In the genomic region with DNA sequence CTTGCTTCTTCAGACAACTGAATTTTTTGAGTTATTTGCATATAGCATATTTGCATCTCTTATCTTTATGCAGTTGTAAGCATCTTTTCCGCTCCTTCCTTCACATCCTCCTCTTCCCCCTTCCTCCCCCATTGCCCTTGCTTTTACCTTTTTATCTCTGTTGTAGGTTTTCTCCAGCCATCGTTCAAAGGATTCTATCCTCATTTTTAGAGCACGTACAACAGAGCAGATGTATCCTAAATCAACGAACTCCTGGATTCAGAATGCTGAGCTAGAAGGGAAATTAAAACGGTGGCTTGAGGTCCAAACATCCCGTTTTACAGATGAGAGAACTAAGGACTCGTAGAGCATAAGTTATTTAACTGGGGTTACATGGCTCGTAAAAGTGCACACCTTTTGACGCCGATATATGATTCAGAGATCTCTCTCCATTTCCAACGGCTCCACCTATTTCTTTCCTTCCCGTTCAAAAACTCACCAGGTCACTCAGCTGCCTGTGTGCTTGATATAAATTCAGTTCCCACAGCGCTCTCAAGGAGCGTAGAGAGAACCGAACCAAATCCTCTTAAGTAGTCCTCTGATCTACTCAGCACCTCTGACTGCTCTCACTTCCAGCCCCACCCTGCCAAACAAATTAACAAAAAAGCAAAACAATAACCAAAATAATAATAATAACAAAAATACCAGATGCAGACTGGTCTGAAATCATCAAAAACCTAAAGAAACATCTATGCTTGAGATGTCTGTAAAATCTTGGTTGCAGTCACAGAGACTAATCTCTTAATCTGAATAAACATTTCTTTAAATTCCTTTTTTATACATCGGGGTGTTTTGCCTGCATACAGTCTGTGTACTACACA, we compare ENCODE assay signal across 8 mouse cellular contexts. TPM values are rescaled to one million over a fixed set of nuclear protein-coding genes. Genes with fewer than 3 reads are reported as not detected.
A peak's percentile ranks its signal among the peaks of the same experiment; 100 is the strongest.
DNase-seq lines count a peak whose midpoint lies in the region; ATAC-seq lines count a peak whose summit lies in the region.

No protein-coding gene starts in this region.

- 17% methylated on average over 16 of the region's 16 CpGs for WGBS in kidney, embryonic 14.5 days
- WGBS in hindbrain, embryonic 12.5 days: 24% methylated on average over 16 of the region's 16 CpGs
- 10% methylated on average over 16 of the region's 16 CpGs for WGBS in midbrain, embryonic 12.5 days

- peak overlapping the region; percentile 70 for H3K4me3 ChIP-seq in kidney, embryonic 14.5 days (ENCODE audit: low read length)
- peak overlapping the region; percentile 96 for H3K4me3 ChIP-seq in hindbrain, embryonic 12.5 days
- H3K4me3 ChIP-seq in midbrain, embryonic 12.5 days: peak overlapping the region; percentile 99

- H3K9me3 ChIP-seq in kidney, embryonic 14.5 days (ENCODE audit: control insufficient read depth, low read length): no peaks in the 10 kb centered on the region
- H3K9me3 ChIP-seq in hindbrain, embryonic 12.5 days (replicated peaks): no peaks in the 10 kb centered on the region
- no peaks in the 10 kb centered on the region for H3K9me3 ChIP-seq in midbrain, embryonic 12.5 days

- H3K36me3 ChIP-seq in kidney, embryonic 14.5 days (ENCODE audit: control insufficient read depth, insufficient read depth, low read length): no peaks in the 10 kb centered on the region
- no peaks in the 10 kb centered on the region for H3K36me3 ChIP-seq in hindbrain, embryonic 12.5 days
- H3K36me3 ChIP-seq in midbrain, embryonic 12.5 days: no peaks in the 10 kb centered on the region

- no peak for ATAC-seq in kidney, embryonic 14.5 days (ENCODE audit: low FRiP score, low TSS enrichment)
- ATAC-seq in hindbrain, embryonic 12.5 days (ENCODE audit: low FRiP score): no peak
- ATAC-seq in midbrain, embryonic 12.5 days (ENCODE audit: low FRiP score, low read depth): no peak

- DNase-seq in kidney, postnatal 25 days: no peak
- peak; percentile 13 for DNase-seq in NIH3T3 (ENCODE audit: low read depth)
- no peak for DNase-seq in adrenal gland, adult 2 months
- DNase-seq in spleen, postnatal 14 days (ENCODE audit: low spot score in 2 of 2): no peak
- DNase-seq in spleen, postnatal 10 days (ENCODE audit: low spot score in 2 of 2): no peak

- 0 out of 2 replicates have a peak overlapping the region, but pooled peaks have one; percentile 91 for H3K27ac ChIP-seq in kidney, embryonic 14.5 days (ENCODE audit: low read depth, low read length)
- H3K27ac ChIP-seq in hindbrain, embryonic 12.5 days: peak overlapping the region; percentile 96
- H3K27ac ChIP-seq in midbrain, embryonic 12.5 days (replicated peaks): peak overlapping the region; percentile 94

- H3K4me1 ChIP-seq in kidney, embryonic 14.5 days (ENCODE audit: control insufficient read depth, insufficient read depth, low read length): peaks cover 10% of the 10 kb centered on the region; the same call in 1 of the 2 replicates
- peaks cover 12% of the 10 kb centered on the region; the same call in 1 of the 2 replicates for H3K4me1 ChIP-seq in hindbrain, embryonic 12.5 days
- peaks cover 14% of the 10 kb centered on the region for H3K4me1 ChIP-seq in midbrain, embryonic 12.5 days

- H3K27me3 ChIP-seq in kidney, embryonic 14.5 days (ENCODE audit: control insufficient read depth, insufficient read depth, low read length): no peaks in the 10 kb centered on the region
- no peaks in the 10 kb centered on the region for H3K27me3 ChIP-seq in hindbrain, embryonic 12.5 days
- no peaks in the 10 kb centered on the region for H3K27me3 ChIP-seq in midbrain, embryonic 12.5 days

- peak overlapping the region; percentile 100 for H3K9ac ChIP-seq in kidney, embryonic 14.5 days (ENCODE audit: low read depth, low read length)
- peak overlapping the region; percentile 100 for H3K9ac ChIP-seq in hindbrain, embryonic 12.5 days
- peak overlapping the region; percentile 63 for H3K9ac ChIP-seq in midbrain, embryonic 12.5 days (replicated peaks)

- peak overlapping the region; percentile 65 for H3K4me2 ChIP-seq in kidney, embryonic 14.5 days (replicated peaks; ENCODE audit: low read depth, low read length)
- H3K4me2 ChIP-seq in hindbrain, embryonic 12.5 days (replicated peaks): peak overlapping the region; percentile 50
- peak overlapping the region; percentile 61 for H3K4me2 ChIP-seq in midbrain, embryonic 12.5 days (replicated peaks)

RNA-seq across cellular contexts. Expression of a gene that starts 2.2 kb away (rescaled TPM):
- polyA plus RNA-seq in kidney, embryonic 14.5 days (2014; fragmentation: Nextera tagmentation; extraction: Ambion mirVana): 166 and 208 TPM in 2 replicates
- 231 and 248 TPM in 2 replicates for polyA plus RNA-seq in hindbrain, embryonic 12.5 days (2016; fragmentation: Nextera tagmentation; extraction: Ambion mirVana)
- polyA plus RNA-seq in midbrain, embryonic 12.5 days (2016; fragmentation: Nextera tagmentation; extraction: Ambion mirVana): 265 and 279 TPM in 2 replicates
- total RNA-seq in adrenal gland, adult 2 months (2021): 10 to 100 TPM; 49.8 to 72.7 TPM
- 62.5 and 78.5 TPM in 2 replicates for polyA plus RNA-seq in adrenal gland, adult 2 months (2012; rRNA removed)
